Mouse (Mus musculus): ENCODE results near the gene Setd2.

DNA sequence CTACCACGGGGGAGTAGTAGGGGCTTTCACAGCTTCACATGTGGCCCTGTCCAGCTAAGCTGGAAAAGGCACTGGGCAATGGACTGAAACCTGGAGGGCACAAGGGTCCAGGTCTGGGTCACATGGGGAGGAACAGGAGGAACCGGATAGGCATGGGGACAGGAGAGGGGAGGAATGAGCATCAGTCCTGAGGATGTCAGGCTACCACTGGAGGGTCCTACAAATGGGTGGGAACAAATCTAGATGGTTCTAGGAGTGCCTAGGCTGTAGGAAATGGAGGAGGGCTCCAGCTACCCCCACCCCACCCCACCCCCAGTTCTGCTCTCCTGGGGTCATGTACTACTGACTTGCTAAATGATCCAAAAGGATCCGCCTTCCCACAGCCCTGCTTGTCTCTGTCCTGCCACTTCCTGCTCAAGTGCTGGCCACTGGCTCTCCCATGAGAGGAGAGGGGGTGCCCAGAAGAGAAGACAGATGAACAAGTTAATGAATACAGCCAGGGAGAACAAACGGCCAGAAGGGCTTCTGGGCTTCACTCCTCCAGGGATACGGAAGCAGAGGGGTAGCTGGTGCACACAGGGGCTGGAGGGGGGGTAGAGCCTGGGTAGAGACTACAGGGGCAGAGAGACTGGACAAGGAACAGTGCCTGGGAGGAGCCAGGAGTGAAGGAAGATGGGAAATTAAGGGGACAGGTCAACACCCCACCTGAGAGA lies 110.6 kb downstream of the Setd2 start:
- TF ChIP-seq POLR2A (IDR thresholded peaks at IDR 0.05; ENCODE audit: insufficient read length, low read depth), result no peak
- TF ChIP-seq MYOG (IDR thresholded peaks at IDR 0.05; ENCODE audit: control insufficient read depth in 1 of 3, insufficient read depth in 1 of 3, insufficient read length in 2 of 3, low read depth in 2 of 3), result no peak
- no peak for TF ChIP-seq TCF12 (IDR thresholded peaks at IDR 0.05; ENCODE audit: insufficient read depth, poor library complexity, severe bottlenecking)
- no peak for TF ChIP-seq USF1 (IDR thresholded peaks at IDR 0.05; ENCODE audit: low read depth)
- TF ChIP-seq POLR2AphosphoS2 (IDR thresholded peaks at IDR 0.05; ENCODE audit: insufficient read length, low read depth), result no peak
- TF ChIP-seq REST (IDR thresholded peaks at IDR 0.05; ENCODE audit: insufficient read depth, insufficient read length), result no peak
- TF ChIP-seq CEBPB (IDR thresholded peaks at IDR 0.05; ENCODE audit: insufficient read depth, poor library complexity, severe bottlenecking), result no peak
- TF ChIP-seq MAX (IDR thresholded peaks at IDR 0.05; ENCODE audit: low read depth), result no peak
